Mouse (Mus musculus) liver, embryonic 16.5 days (tissue): ENCODE data around the gene Fam204a. TPM values are rescaled to one million over a fixed set of nuclear protein-coding genes. Genes with fewer than 3 reads are reported as not detected.

Experiments
- ATAC-seq: fragments of 200-750 bp; cut with Nextera tagmentation; 2 replicates; pipeline ENCODE4 v1.8.0; 2017; ENCODE audit warnings: low read depth, mild to moderate bottlenecking, moderate number of reproducible peaks, moderate library complexity
- H3K27ac ChIP-seq: fragments of 300-500 bp; sonication (generic); 2 replicates; pipeline ENCODE4 v1.5.1; 2014; ENCODE audit warnings: mild to moderate bottlenecking, low read length
- H3K27me3 ChIP-seq: fragments of 300-500 bp; sonication (generic); 2 replicates; pipeline ENCODE4 v1.6.1; 2014; ENCODE audit warnings: low read depth, low read length, mixed read lengths; ENCODE audit not compliant: control insufficient read depth, insufficient read depth
- H3K36me3 ChIP-seq: fragments of 300-500 bp; sonication (generic); 2 replicates; pipeline ENCODE4 v1.6.1; 2014; ENCODE audit warnings: mild to moderate bottlenecking; ENCODE audit not compliant: control insufficient read depth, insufficient read depth
- H3K4me1 ChIP-seq: fragments of 300-500 bp; sonication (generic); 2 replicates; pipeline ENCODE4 v1.6.1; 2014; ENCODE audit warnings: low read depth, low read length, mixed read lengths; ENCODE audit not compliant: control insufficient read depth
- H3K4me2 ChIP-seq: fragments of 300-500 bp; sonication (generic); 2 replicates; pipeline ENCODE4 v1.6.1; 2014; ENCODE audit warnings: low read depth, low read length, mixed read lengths
- H3K4me3 ChIP-seq: fragments of 300-500 bp; sonication (generic); 2 replicates; pipeline ENCODE4 v1.5.1; 2014; ENCODE audit warnings: low read depth, mild to moderate bottlenecking, low read length
- H3K9ac ChIP-seq: fragments of 300-500 bp; sonication (generic); 2 replicates; pipeline ENCODE4 v1.6.1; 2014; ENCODE audit warnings: low read depth, low read length
- H3K9me3 ChIP-seq: fragments of 300-500 bp; sonication (generic); replicated peaks from 2 replicates; pipeline ENCODE4 v1.6.1; 2016; ENCODE audit warnings: low read length; ENCODE audit not compliant: control insufficient read depth
- WGBS: fragments of 180-500 bp; shearing (Covaris S2); extraction: QIAGEN DNeasy Blood & Tissue Kit; methylation state at CpG from one replicate; pipeline ENCODE4 v1.1.7; 2014; ENCODE audit not compliant: insufficient replicate concordance; 5-methylcytosine and 5-hydroxymethylcytosine counted together
- polyA plus RNA-seq: library from polyadenylated mRNA; unstranded; fragments of >200 nt; fragmentation: Nextera tagmentation; extraction: Ambion mirVana; gene quantifications from 2 replicates; pipeline ENCODE4 v1.2.1, GENCODE M21; 2015

The Fam204a gene
- 14.4 and 16.6 TPM in 2 replicates for polyA plus RNA-seq

DNA sequence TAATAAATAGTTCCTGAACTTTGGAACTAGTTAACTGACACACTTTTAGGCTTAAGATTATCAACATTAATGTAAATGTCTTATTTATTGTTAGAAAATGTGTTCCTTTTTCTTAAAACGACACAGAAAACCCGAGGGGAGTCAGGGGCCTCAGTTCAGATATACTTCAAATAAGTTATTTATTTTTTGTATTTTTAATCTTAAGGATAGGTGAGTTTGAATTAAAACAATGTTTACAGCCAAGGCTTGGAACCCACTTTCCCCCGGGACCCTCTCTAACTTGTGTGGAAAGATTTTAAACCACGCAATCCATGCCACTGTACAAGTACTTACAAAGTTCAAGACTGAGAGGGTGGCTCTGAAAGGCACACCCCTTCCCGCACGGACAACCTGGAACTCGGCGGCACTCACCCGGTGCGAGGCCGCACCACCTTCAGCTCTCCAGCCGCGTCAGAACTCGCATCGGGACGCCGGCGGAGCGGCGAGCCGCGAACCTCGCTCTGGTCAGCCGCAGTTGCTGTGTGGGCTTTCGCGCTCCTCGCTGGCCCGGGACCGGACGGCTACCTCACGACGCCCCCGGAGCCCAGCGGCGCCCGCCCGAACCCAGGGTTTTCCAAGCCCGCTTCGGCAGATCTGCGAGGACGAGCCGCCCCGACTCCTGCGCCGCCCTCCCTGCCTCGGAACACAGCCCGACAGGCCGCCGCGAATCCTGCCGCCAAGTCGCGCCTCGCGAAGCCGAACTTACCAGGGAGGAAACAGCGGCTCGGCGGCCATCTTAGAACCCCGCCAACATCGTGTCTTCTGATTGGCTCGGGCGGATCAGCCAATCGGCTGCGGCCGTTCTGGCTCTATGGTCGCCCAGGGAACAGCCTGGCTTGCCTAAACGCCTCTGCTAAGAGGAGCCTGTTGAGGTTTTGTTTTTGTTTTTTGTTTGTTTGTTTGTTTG is at the start of gene Fam204a:
Gene Fam204a, minus strand, starts transcription at position 803 of the 946 bp plus-strand sequence.
- H3K4me1 ChIP-seq, result peaks cover 5% of the 10 kb centered on the region
- no peaks in the 10 kb centered on the region for H3K36me3 ChIP-seq
- H3K27me3 ChIP-seq, result no peaks in the 10 kb centered on the region
- under 1% methylated on average over 62 of the region's 68 CpGs for WGBS
- no peaks in the 10 kb centered on the region for H3K9me3 ChIP-seq
- peak; percentile 99 for ATAC-seq
- peak within 1 kb of the TSS; percentile 94 for H3K9ac ChIP-seq
- peak within 1 kb of the TSS; percentile 91 for H3K4me3 ChIP-seq
- peak within 1 kb of the TSS; percentile 71 for H3K4me2 ChIP-seq
- H3K27ac ChIP-seq, result peak within 1 kb of the TSS; percentile 96

DNA sequence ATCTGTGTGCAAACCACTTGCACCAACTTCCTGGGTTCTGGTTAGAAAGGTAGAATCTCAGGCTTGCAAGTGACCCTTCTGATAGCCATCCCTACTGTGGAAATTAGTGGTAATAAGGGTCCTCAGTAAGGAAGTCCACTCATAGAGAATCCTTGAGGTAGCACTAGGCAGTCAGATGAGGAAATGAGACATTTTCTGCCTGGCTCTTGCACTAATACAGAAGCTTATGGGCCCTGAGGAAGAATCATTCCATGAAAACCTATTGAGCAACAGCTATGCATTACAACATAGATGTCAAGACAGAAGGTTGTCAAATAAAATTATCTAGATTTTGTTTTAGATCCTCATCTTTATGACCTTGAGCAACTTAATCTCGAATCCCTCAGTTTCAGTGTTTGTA is 39.3 kb upstream of the Fam204a start:
- H3K27ac ChIP-seq, result no peak overlapping the region
- no peak for ATAC-seq
- H3K4me2 ChIP-seq, result no peak overlapping the region
- no peak overlapping the region for H3K9ac ChIP-seq
- no peak overlapping the region for H3K4me3 ChIP-seq
- H3K36me3 ChIP-seq, result no peaks in the 10 kb centered on the region
- H3K4me1 ChIP-seq, result no peaks in the 10 kb centered on the region
- no peaks in the 10 kb centered on the region for H3K9me3 ChIP-seq
- no peaks in the 10 kb centered on the region for H3K27me3 ChIP-seq
- WGBS, result 27% methylated on average over 1 of the region's 1 CpGs

DNA sequence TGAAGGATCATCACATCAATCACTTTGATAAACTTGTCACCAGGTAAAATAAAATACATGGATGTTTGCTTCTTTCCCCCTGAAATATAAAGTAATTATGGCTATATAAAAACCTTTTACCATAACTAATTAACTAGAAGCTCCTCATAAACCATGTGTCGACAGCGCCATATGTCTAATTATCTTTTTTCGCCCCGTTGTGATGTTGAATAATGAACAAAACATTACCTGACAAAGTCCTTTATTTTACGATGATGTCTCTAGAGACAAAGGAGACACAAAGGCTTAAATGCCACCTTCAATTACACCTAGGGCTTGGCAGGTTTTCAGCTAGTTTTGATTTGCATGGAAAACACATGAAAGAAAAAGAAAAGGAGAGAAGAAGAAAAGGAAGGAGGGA is 34.2 kb upstream of the Fam204a start:
- no peak for ATAC-seq
- H3K27ac ChIP-seq, result no peak overlapping the region
- H3K4me2 ChIP-seq, result no peak overlapping the region

DNA sequence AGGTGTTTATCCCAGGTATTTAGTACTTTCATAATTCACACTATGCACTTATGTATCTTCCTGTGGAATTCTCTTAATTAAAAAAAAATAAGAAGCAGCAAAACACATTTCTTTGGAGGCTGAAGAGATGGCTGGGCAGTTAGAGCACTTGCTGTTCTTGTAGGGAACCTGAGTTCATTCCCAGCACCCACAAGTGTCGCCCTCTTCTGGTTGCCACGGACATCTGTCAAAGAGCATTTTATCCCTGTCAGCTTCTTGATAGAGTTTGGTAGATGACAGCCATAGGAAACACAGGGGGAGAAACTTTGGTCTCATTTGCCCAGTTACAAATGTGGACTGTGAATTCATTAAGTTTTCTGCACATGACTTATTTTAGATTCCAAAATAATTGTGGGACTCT is 25.5 kb upstream of the Fam204a start:
- Histone ChIP-seq H3K4me2 (no peak overlapping the region), H3K36me3 (no peaks in the 10 kb centered on the region), H3K27ac (no peak overlapping the region), H3K4me3 (no peak overlapping the region), H3K9me3 (no peaks in the 10 kb centered on the region), H3K9ac (no peak overlapping the region), H3K4me1 (no peaks in the 10 kb centered on the region), H3K27me3 (no peaks in the 10 kb centered on the region)
- WGBS, result 28% methylated on average over 2 of the region's 2 CpGs
- ATAC-seq, result no peak

More for the DNA sequence above, 34.2 kb upstream of the Fam204a start:
- Histone ChIP-seq H3K36me3 (no peaks in the 10 kb centered on the region), H3K4me3 (no peak overlapping the region), H3K27me3 (no peaks in the 10 kb centered on the region), H3K9me3 (no peaks in the 10 kb centered on the region), H3K4me1 (no peaks in the 10 kb centered on the region), H3K9ac (no peak overlapping the region)
- 71% methylated on average over 5 of the region's 5 CpGs for WGBS

DNA sequence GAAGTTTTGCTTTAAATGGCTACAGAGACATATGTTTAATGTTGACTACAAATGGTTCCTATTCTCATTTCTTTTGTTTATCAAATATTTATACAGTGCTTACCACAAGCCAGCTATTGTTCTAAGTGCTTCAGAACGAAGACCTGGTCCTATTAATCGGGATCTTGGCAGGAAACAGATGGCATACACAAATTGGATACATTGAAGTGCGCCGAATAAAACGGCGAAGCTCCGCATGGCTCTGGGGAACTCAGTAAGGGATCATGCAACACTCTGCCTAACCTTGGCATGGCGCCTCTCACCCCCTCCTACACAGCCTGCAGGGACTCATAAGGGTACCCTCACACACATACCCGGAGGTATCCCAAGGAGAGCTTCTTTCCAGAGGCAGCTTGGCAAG is 24.7 kb upstream of the Fam204a start:
- Histone ChIP-seq H3K9ac (no peak overlapping the region), H3K4me2 (no peak overlapping the region), H3K4me1 (no peaks in the 10 kb centered on the region), H3K36me3 (no peaks in the 10 kb centered on the region), H3K27ac (no peak overlapping the region), H3K27me3 (no peaks in the 10 kb centered on the region), H3K9me3 (no peaks in the 10 kb centered on the region), H3K4me3 (no peak overlapping the region)
- 61% methylated on average over 9 of the region's 9 CpGs for WGBS
- ATAC-seq, result no peak

DNA sequence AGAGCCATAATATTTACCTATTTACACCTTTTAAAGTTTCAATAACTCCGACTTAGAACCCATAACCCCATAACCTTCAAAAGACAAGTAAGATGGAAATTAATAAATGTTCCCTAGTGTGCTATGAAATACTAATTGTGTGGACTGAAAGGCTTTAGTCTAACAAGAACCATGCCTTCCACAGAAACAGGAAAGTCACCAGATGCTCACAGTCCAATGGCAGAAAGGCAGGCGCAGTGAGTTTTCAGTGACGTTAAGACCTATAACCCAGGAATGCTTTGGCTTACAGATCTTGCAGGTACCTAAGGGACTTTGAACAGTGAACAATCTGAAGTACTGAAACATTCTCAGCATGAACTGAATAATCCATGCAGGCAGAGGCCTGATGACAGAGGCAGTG is 18.7 kb upstream of the Fam204a start:
- 61% methylated on average over 3 of the region's 3 CpGs for WGBS
- H3K4me1 ChIP-seq, result no peaks in the 10 kb centered on the region
- H3K4me2 ChIP-seq, result no peak overlapping the region
- H3K9ac ChIP-seq, result no peak overlapping the region
- H3K27me3 ChIP-seq, result no peaks in the 10 kb centered on the region
- no peak overlapping the region for H3K4me3 ChIP-seq
- H3K9me3 ChIP-seq, result no peaks in the 10 kb centered on the region
- no peak for ATAC-seq
- H3K36me3 ChIP-seq, result no peaks in the 10 kb centered on the region
- H3K27ac ChIP-seq, result no peak overlapping the region

DNA sequence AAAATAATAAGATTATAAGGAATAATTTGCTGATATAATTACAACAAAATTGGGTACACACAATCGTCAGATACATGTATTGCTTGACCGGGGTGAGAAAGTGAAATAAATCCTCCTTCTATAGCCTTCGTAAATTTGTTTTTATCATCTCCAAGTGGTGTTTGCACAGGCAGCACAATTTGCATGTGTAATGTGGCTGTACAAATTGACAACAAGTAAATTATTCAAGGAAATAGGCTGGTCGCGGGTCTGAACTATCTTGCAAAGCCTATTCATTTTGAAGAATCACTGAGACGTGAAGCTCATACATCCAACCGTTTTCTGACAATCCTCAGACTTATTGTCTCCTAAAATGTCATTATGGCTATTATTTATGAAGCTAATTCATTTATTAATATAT is 16.1 kb upstream of the Fam204a start:
- Histone ChIP-seq H3K36me3 (no peaks in the 10 kb centered on the region), H3K27ac (no peak overlapping the region), H3K4me1 (no peaks in the 10 kb centered on the region), H3K9me3 (no peaks in the 10 kb centered on the region), H3K27me3 (no peaks in the 10 kb centered on the region), H3K4me2 (no peak overlapping the region), H3K4me3 (no peak overlapping the region), H3K9ac (no peak overlapping the region)
- ATAC-seq, result no peak
- WGBS, result 70% methylated on average over 7 of the region's 7 CpGs

DNA sequence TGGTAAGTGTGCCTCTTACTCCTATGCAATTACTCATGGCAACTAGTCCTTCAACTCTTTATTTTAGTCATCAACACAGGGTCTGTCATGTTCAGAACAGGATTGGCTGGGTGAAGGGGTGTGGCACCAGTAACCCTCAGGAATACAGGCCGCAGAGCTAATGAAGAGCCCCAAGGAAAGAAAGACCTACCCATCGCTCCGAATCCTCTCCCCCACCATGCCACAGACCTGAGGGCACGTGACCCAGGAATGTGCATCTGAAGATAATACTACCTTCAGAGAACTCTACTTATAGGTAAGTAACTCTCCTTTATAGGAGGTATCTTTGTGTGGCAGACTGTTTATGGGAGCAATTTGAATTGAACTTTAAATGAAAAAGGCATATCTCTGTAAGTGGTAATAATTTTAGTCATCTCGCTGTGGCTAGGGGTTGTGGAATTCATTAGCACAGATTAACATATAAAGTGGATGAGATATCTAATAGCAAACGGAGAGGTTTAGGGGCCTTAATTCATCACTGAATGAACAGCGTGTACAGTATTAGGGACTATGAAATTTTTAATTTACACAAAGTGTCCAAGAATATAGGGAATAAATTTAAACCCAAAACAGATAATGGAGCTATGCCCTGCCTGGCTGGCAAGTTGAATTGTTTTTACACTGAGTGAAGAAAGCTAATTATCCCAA is 15.6 kb upstream of the Fam204a start:
- H3K4me2 ChIP-seq, result no peak overlapping the region
- H3K4me3 ChIP-seq, result no peak overlapping the region
- no peaks in the 10 kb centered on the region for H3K36me3 ChIP-seq
- H3K27me3 ChIP-seq, result no peaks in the 10 kb centered on the region
- H3K27ac ChIP-seq, result no peak overlapping the region
- no peak overlapping the region for H3K9ac ChIP-seq
- H3K9me3 ChIP-seq, result no peaks in the 10 kb centered on the region
- ATAC-seq, result no peak
- no peaks in the 10 kb centered on the region for H3K4me1 ChIP-seq
- WGBS, result 68% methylated on average over 7 of the region's 7 CpGs

DNA sequence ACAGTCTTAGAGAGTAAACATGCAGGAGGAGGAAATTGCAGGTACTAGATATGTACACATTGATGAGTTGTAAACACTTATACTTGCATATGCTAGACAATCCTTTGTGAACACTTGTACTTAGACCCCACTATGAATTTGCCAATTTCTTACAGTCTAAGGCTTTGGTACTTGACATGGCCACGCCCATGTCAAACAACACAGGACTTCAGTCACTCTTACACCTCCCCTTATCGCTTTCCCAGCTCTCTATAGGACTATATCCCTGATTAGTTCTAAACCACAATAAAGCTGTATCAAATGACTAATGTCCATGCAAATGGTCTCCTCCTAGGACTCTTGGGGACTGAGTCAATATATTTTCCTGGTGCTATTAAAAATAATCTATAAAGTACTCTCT is 5.0 kb upstream of the Fam204a start:
- no peaks in the 10 kb centered on the region for H3K36me3 ChIP-seq
- ATAC-seq, result no peak
- 56% methylated on average over 2 of the region's 2 CpGs for WGBS

More for the DNA sequence above, 5.0 kb upstream of the Fam204a start:
- no peak overlapping the region for H3K4me3 ChIP-seq
- no peaks in the 10 kb centered on the region for H3K9me3 ChIP-seq
- peaks cover 3% of the 10 kb centered on the region; the same call in 1 of the 2 replicates for H3K4me1 ChIP-seq
- no peak overlapping the region for H3K9ac ChIP-seq
- no peak overlapping the region for H3K4me2 ChIP-seq
- no peaks in the 10 kb centered on the region for H3K27me3 ChIP-seq
- H3K27ac ChIP-seq, result no peak overlapping the region
